Mouse (Mus musculus): ENCODE results near the gene Cacna2d1.

DNA sequence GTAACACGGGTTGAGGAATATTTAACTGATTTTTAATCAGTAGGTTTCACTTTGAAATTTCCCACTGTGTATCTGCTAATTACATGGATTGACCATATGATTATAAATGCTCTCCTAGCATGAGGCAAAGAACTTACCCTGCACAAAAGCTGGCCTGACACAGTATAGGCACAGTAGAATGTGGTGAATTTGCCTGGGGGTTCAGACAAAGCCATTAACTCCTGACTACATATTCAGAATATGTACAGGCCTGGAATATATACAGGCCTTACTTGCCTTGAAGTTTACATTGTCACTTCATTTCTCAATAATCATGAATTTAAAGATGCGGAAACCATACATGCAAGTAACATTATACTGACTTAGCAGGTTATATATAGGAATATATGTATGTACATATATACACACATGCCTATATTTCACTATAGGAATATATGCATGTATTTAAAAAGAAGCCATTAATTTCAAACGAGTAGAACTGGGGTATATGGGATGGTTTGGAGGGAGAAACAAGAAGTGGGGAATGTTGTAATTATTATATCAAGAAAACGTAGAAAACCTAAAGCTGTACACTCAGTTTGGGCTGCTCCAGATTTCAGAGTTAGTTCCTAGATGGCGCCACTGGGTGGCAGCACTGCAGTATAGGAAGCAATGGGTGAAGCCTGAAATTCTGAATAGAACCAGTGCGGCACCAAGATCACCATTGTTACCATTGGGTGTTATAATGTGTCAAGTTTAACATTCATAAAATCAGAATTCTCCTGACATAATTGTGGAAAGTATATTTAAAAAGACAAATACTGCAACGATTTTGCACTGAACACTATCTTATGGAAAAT lies 374.9 kb downstream of the Cacna2d1 start:
- TF ChIP-seq CTCF (IDR thresholded peaks at IDR 0.05; ENCODE audit: insufficient read depth, low read depth, low read length) (no peak), POLR2A (IDR thresholded peaks at IDR 0.05; ENCODE audit: insufficient read depth, low read depth, low read length) (no peak)
